Mouse (Mus musculus) ES-E14 (cell line): ENCODE measurements around the gene Slc30a10. TPM values are rescaled to one million over a fixed set of nuclear protein-coding genes. Genes with fewer than 3 reads are reported as not detected.

ENCODE experiments used
- DNase-seq: peaks from one replicate; pipeline ENCODE4 v3.0.0-alpha.2; 2013; ENCODE audit warnings: low read depth, low spot score
- H3K27ac ChIP-seq: 2 replicates; pipeline ENCODE4 v1.5.1; 2012; ENCODE audit warnings: low read depth, mild to moderate bottlenecking, low read length, moderate library complexity, mixed read lengths; ENCODE audit not compliant: poor library complexity, insufficient read depth, severe bottlenecking
- H3K36me3 ChIP-seq: 2 replicates; pipeline ENCODE4 v1.6.1; 2012; ENCODE audit warnings: mild to moderate bottlenecking, low read length, moderate library complexity, mixed read lengths; ENCODE audit not compliant: control insufficient read depth, poor library complexity, insufficient read depth, severe bottlenecking
- H3K4me1 ChIP-seq, 2 experiments: fragments of 150-350 bp in 1 of 2; sonication (generic) in 1 of 2; 2 replicates each; pipeline ENCODE4 v1.6.1; 2012; ENCODE audit warnings: low read length in 2 of 2, mild to moderate bottlenecking in 1 of 2, mixed read lengths in 1 of 2; ENCODE audit not compliant: control insufficient read depth in 2 of 2, insufficient read depth in 2 of 2, poor library complexity in 1 of 2
- H3K4me3 ChIP-seq, 2 experiments: fragments of 150-350 bp in 1 of 2; sonication (generic) in 1 of 2; 2 replicates each; pipeline ENCODE4 v1.5.1; 2012; ENCODE audit warnings: low read length in 2 of 2, low read depth in 1 of 2, mild to moderate bottlenecking in 1 of 2, mixed read lengths in 1 of 2; ENCODE audit not compliant: insufficient read depth in 1 of 2, poor library complexity in 1 of 2, severe bottlenecking in 1 of 2
- H3K9ac ChIP-seq: 2 replicates; pipeline ENCODE4 v1.6.1; 2012; ENCODE audit warnings: low read depth, mild to moderate bottlenecking, low read length, mixed read lengths; ENCODE audit not compliant: poor library complexity, insufficient read depth, severe bottlenecking
- H3K9me3 ChIP-seq: fragments of 150-350 bp; sonication (generic); 2 replicates; pipeline ENCODE4 v1.6.1; 2012; ENCODE audit warnings: low read depth, mild to moderate bottlenecking, low read length; ENCODE audit not compliant: control insufficient read depth, insufficient read depth
- CHD2 ChIP-seq: IDR thresholded peaks from 2 replicates; pipeline ENCODE4 v1.6.1; 2014; ENCODE audit warnings: mild to moderate bottlenecking, low read depth, low read length, inconsistent platforms
- HCFC1 ChIP-seq: IDR thresholded peaks from 2 replicates; pipeline ENCODE4 v1.6.1; 2012; ENCODE audit warnings: low read length, inconsistent platforms, borderline replicate concordance; ENCODE audit not compliant: insufficient read depth
- MAFK ChIP-seq: IDR thresholded peaks from 2 replicates; pipeline ENCODE4 v1.6.1; 2014; ENCODE audit warnings: mild to moderate bottlenecking, low read depth, low read length, inconsistent platforms; ENCODE audit not compliant: insufficient read depth
- ZC3H11A ChIP-seq: IDR thresholded peaks from 2 replicates; pipeline ENCODE4 v1.6.1; 2012; ENCODE audit warnings: low read depth, mild to moderate bottlenecking, inconsistent platforms, low read length, borderline replicate concordance
- ZNF384 ChIP-seq: IDR thresholded peaks from 2 replicates; pipeline ENCODE4 v1.6.1; 2012; ENCODE audit warnings: low read depth, low read length, inconsistent platforms
- in situ Hi-C, 2 experiments: fragments of 600-800 bp; cut with MboI; formaldehyde crosslinking; loops; one replicate each; pipeline ENCODE4 v1.15.1; 2025; ENCODE audit warnings: low sequenced_read_pairs in 2 of 2, inconsistent platforms in 1 of 2; ENCODE audit not compliant: unreplicated experiment in 2 of 2
- total RNA-seq: library from RNA; depleted of rRNA; stranded (reverse); fragments of 300-350 nt; gene quantifications from 2 replicates; pipeline ENCODE4 v1.2.3, GENCODE M21; 2012

Slc30a10 gene
- total RNA-seq, 1 experiment: 0.45 TPM

DNA sequence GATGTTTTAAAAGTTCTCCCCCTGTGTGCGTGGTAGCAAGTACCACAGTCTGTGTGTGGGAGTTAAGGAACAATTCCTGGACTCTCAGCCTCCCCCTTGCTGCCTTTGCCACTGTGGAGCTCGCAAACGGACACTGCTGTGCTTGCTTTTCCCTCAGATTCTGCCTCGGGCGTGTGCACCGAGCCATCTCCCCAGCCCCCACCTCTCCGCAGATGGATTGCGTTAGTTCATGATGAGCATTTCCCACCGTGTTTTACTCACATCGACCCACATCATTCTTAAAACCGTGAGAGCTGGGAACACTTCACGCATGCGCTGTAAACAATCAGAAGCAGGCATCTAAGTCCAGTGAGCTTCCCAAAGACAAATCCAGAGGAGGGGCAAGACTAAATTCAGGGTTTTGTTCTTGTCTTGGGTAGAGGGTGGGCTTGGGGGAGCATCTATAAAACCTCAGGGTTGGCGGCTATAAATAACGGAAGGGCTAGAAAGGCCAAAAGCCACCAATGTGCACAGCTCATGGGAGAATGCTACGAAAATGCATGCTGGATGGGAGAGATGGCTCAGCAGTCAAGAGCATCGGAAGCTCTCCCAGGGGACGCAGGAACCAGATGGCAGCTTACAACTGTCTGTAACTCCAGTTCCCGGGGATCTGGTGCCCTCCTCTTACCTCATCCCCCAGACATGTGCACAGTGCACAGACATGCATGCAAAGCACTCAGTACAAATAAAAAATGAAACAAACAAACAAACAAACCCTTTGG is 27.5 kb downstream of the Slc30a10 start:
- H3K9me3 ChIP-seq: no peaks in the 10 kb centered on the region
- no peak for DNase-seq
- in situ Hi-C loops: no loop called here
- H3K9ac ChIP-seq: no peak overlapping the region
- no peak overlapping the region; a peak in 1 of 4 replicates for H3K4me3 ChIP-seq
- TF ChIP-seq HCFC1 (no peak), CHD2 (no peak), ZNF384 (no peak), MAFK (no peak), ZC3H11A (no peak)
- peaks cover 2 to 6% of the 10 kb centered on the region in 2 experiments; a peak in 3 of 4 replicates for H3K4me1 ChIP-seq
- no peaks in the 10 kb centered on the region for H3K36me3 ChIP-seq
- no peak overlapping the region for H3K27ac ChIP-seq

DNA sequence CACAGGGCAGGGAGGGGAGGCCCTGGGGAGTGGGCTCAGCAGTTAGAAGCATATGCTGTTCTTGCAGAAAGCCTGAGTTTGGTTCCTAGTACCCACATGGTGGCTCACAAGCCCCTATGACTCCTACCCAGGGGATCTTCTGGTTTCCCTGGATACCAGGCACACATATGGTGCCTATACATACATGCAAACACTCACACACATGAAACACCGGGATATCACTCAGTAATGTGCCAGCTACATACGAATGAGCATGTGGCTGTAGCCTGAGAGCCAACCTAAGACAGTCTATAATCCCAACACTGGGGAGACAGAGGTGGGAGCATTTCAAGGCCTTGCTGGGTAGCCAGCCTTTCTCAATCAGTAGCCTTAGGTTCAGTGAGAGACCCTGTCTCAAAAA is 28.1 kb downstream of the Slc30a10 start:
- H3K4me1 ChIP-seq: peaks cover 6 to 9% of the 10 kb centered on the region in 2 experiments
- TF ChIP-seq HCFC1 (no peak), CHD2 (no peak), ZNF384 (no peak), MAFK (no peak), ZC3H11A (no peak)
- in situ Hi-C loops: no loop called here
- H3K36me3 ChIP-seq: no peaks in the 10 kb centered on the region
- DNase-seq: no peak
- no peaks in the 10 kb centered on the region for H3K9me3 ChIP-seq
- H3K9ac ChIP-seq: no peak overlapping the region
- no peak overlapping the region for H3K27ac ChIP-seq
- H3K4me3 ChIP-seq: no peak overlapping the region

DNA sequence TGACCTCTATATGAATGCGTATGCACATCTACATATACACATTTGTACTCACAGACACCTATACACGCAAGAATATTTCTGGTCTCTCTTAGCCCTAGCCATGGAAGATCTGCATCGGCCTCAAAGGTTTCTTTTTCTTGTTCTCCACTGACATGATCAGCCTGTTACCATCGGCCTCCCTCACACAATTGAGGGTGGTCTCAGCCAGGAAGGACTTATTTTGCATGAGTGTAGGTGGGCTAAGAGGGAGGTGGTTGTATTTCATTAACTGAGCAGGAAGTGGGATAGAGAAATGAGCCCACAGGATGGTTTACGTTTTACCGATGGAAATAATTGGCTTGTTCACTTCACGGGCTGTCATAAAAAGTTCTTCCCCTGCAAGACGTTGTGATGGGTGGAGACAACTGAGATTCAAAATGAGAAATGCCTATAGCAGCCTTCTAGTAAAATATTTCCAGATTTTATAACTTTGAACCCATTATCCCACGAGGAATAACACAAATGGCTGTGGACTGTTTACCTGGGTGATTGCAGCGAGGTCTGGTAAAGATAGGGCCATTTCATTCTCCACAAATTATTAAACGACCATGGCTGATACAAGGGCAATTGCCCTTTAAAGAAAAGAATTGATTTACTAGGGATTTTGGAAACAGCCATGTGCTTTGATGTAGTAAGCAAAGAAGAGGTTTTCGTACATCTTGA is 28.9 kb downstream of the Slc30a10 start:
- Histone ChIP-seq H3K9me3 (no peaks in the 10 kb centered on the region), H3K4me3 (no peak overlapping the region), H3K9ac (no peak overlapping the region), H3K27ac (no peak overlapping the region), H3K4me1 (peaks cover 8 to 9% of the 10 kb centered on the region in 2 experiments), H3K36me3 (no peaks in the 10 kb centered on the region)
- TF ChIP-seq HCFC1 (no peak), CHD2 (no peak), ZNF384 (no peak), ZC3H11A (no peak), MAFK (no peak)
- in situ Hi-C loops: no loop called here
- DNase-seq: no peak

DNA sequence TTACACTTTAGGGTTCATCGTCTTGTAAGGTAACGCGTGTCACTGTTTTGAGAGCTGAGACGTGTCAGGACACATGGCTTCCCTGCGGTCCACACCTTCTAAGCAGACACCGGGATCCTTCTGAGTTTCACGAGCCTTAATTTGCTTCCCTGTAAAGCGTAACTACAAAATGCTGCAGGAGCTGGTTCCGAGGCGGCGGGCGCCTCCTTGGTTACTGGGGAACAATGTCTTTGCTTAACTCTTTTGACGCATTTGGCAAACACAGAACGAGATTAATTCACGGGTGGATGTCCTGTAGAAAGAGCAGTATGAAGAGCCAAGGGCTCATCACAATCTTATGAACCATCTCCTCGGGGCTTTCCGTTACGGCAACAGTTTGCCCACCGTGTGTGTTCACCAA is 29.6 kb downstream of the Slc30a10 start:
- DNase-seq: no peak

More for the DNA sequence above, 29.6 kb downstream of the Slc30a10 start:
- in situ Hi-C loops: no loop called here
- peaks cover 9% of the 10 kb centered on the region in 2 experiments for H3K4me1 ChIP-seq
- no peak overlapping the region for H3K4me3 ChIP-seq
- no peaks in the 10 kb centered on the region for H3K9me3 ChIP-seq
- no peak overlapping the region for H3K27ac ChIP-seq
- TF ChIP-seq CHD2 (no peak), ZNF384 (no peak), ZC3H11A (no peak), HCFC1 (no peak), MAFK (no peak)
- H3K36me3 ChIP-seq: no peaks in the 10 kb centered on the region
- H3K9ac ChIP-seq: no peak overlapping the region
